Mouse (Mus musculus) stomach, embryonic 15.5 days (tissue): Measurements from ENCODE around the gene Irak3. TPM values are rescaled to one million over a fixed set of nuclear protein-coding genes. Genes with fewer than 3 reads are reported as not detected.

Experiments
- ATAC-seq: fragments of 200-750 bp; cut with Nextera tagmentation; 2 replicates; pipeline ENCODE4 v1.8.0; 2017; ENCODE audit warnings: low read depth, moderate number of reproducible peaks, moderate TSS enrichment; ENCODE audit not compliant: insufficient read depth, low FRiP score
- H3K27ac ChIP-seq: fragments of 300-500 bp; sonication (generic); 2 replicates; pipeline ENCODE4 v1.5.1; 2015; ENCODE audit warnings: mild to moderate bottlenecking, inconsistent platforms
- H3K27me3 ChIP-seq: fragments of 300-500 bp; sonication (generic); replicated peaks from 2 replicates; pipeline ENCODE4 v1.6.1; 2015; ENCODE audit warnings: inconsistent platforms
- H3K36me3 ChIP-seq: fragments of 300-500 bp; sonication (generic); 2 replicates; pipeline ENCODE4 v1.6.1; 2015; ENCODE audit warnings: inconsistent platforms
- H3K4me1 ChIP-seq: fragments of 300-500 bp; sonication (generic); 2 replicates; pipeline ENCODE4 v1.6.1; 2015; ENCODE audit warnings: inconsistent platforms
- H3K4me2 ChIP-seq: fragments of 300-500 bp; sonication (generic); 2 replicates; pipeline ENCODE4 v1.6.1; 2015; ENCODE audit warnings: mild to moderate bottlenecking, inconsistent platforms
- H3K4me3 ChIP-seq: fragments of 300-500 bp; sonication (generic); replicated peaks from 2 replicates; pipeline ENCODE4 v1.5.1; 2015; ENCODE audit warnings: inconsistent platforms
- H3K9ac ChIP-seq: fragments of 300-500 bp; sonication (generic); 2 replicates; pipeline ENCODE4 v1.6.1; 2015; ENCODE audit warnings: inconsistent platforms
- H3K9me3 ChIP-seq: fragments of 300-500 bp; sonication (generic); 2 replicates; pipeline ENCODE4 v1.6.1; 2016; ENCODE audit warnings: inconsistent platforms
- WGBS: fragments of 180-500 bp; shearing (Covaris S2); methylation state at CpG from one replicate; pipeline ENCODE4 v1.1.7; 2015; 5-methylcytosine and 5-hydroxymethylcytosine counted together
- polyA plus RNA-seq: library from polyadenylated mRNA; unstranded; fragments of >200 nt; fragmentation: Nextera tagmentation; extraction: Ambion mirVana; gene quantifications from 2 replicates; pipeline ENCODE4 v1.2.1, GENCODE M21; 2015

Gene Irak3
- 0.73 and 0.89 TPM in 2 replicates for polyA plus RNA-seq

DNA sequence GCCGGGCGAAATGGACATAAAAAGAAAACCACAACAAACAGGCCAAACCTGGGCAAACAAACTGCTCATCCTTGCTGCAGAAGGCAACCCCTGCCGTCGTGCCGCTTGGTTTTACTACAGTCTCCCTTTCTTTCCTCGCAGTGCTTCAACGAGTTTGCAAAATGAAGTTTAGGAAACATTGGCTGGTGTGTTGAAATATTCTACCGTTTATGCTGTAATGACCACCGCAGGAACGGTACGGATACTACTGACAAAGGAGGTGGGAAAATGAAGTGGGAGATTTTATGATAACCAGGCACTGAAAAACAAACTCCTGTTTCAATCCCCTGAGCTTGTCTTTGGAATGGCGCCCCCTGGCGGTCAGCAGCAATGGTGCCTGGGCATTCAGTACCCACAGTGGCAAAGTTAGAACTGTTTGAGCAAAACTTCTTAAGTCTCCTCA lies at the start of gene Irak3:
Irak3 (minus strand) TSS at position 170 of the 442 bp plus-strand sequence.
- Histone ChIP-seq H3K9ac (peak within 1 kb of the TSS; percentile 23; the same call in 1 of the 2 replicates), H3K27ac (no peak within 1 kb of the TSS), H3K4me2 (peak within 1 kb of the TSS; percentile 90), H3K4me1 (peaks cover 8% of the 10 kb centered on the region; the same call in 1 of the 2 replicates), H3K36me3 (no peaks in the 10 kb centered on the region), H3K4me3 (peak within 1 kb of the TSS; percentile 51), H3K27me3 (peaks cover 10% of the 10 kb centered on the region; the same call in 1 of the 2 replicates), H3K9me3 (no peaks in the 10 kb centered on the region)
- WGBS: 2% methylated on average over 13 of the region's 13 CpGs
- ATAC-seq: no peak

DNA sequence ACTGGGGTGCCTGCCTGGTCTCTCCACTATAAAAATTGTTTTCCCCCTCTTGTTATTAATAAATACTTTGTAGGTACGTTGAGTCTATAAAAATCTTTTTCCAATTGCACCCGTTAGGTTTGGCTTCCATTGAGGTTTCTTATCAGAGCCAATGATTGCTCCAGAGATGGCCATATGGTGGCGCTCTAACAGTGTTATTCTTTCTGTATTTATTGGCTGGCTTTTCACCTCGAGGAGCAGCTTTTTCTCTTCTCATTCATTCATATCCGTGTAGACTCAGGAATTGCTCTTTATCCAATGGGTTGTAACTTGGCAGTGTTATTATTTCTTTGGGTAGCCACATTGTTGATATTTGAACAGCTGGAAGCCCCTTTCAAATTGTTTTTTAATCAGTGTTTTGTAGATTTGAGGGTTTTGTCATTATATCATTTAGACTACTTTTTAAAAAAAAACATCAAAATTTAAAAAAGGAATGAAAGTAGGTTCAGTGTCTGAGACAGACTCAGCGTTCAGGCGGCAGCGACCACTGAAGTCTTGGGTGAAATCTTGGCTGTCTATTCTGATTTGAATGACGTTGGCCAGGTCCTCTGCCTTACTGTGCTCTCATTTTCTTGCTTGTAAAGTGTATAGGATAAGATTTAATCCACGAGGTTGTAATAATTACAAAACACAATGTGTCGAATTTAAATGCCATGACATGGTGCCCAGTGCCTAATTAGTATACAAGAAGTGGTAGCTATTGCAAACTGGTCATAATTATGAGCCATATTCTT lies 49.2 kb upstream of the Irak3 start:
- Histone ChIP-seq H3K4me1 (0 out of 2 replicates have a peak, but pooled peaks cover 8% of the 10 kb centered on the region), H3K27me3 (no peaks in the 10 kb centered on the region), H3K27ac (no peak overlapping the region), H3K9me3 (no peaks in the 10 kb centered on the region), H3K9ac (no peak overlapping the region), H3K4me3 (no peak overlapping the region), H3K36me3 (no peaks in the 10 kb centered on the region), H3K4me2 (no peak overlapping the region)
- no peak for ATAC-seq
- 50% methylated on average over 11 of the region's 11 CpGs for WGBS

DNA sequence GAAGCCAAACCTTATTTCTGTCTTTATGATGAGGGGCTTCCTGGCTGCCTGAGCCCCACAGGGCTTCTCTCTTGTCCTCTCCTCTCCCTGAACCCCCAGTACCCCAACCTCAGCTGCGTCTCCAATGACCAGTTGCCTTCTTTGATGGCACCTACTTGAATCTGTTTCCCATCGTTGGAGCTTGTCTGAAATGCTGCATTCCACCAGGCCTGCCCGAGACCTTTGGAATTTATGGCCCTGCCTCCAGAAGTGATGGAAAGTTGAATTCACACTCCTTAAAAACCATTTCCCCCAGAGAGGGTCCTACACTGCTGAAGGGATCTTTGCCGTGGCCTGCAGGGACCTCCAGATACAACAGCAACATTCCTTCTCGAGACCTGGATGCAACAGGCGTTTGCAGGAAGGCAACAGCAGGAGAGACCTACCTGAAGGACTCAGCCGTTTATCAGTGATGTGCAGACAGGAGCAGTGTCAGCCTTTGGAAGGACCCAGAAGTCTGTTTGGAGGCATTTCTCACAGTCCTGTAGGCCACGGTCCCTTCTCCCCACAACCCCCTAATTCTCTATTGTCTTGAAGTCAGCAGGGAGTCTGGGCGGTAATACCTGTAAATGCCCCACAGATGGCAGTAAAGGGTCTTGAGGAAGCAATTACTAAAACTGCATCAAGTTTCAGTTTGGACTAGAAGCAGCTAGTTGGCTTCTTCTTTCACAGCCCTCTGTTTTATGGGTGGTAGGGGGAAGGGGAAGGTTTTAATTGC lies 45.2 kb upstream of the Irak3 start:
- Histone ChIP-seq H3K4me3 (no peak overlapping the region), H3K36me3 (no peaks in the 10 kb centered on the region), H3K9me3 (no peaks in the 10 kb centered on the region), H3K9ac (no peak overlapping the region), H3K4me1 (0 out of 2 replicates have a peak, but pooled peaks cover 4% of the 10 kb centered on the region), H3K27ac (no peak overlapping the region), H3K4me2 (no peak overlapping the region), H3K27me3 (no peaks in the 10 kb centered on the region)
- WGBS: 32% methylated on average over 9 of the region's 9 CpGs
- ATAC-seq: no peak

DNA sequence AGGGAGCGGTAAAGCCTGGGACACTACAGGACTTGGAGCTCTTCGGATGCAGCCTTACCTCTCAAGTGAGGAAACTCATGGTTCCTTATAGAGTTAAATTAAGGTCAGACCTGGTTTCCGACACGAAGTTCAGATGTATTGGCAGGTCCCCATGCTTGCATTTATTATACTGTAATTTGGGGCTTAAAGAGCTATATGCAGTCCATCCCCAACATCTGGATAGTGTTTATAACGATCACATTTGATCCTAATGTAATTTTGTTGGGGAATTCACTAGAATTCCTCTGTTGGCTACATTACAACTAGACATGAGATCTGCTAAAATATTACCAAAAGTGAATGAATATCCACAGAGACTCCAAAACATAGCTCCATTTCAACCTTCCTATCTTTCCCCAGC lies 43.8 kb upstream of the Irak3 start:
- Histone ChIP-seq H3K4me1 (0 out of 2 replicates have a peak, but pooled peaks cover 4% of the 10 kb centered on the region), H3K9ac (no peak overlapping the region), H3K27me3 (no peaks in the 10 kb centered on the region), H3K27ac (no peak overlapping the region), H3K4me2 (no peak overlapping the region), H3K4me3 (no peak overlapping the region), H3K36me3 (no peaks in the 10 kb centered on the region), H3K9me3 (no peaks in the 10 kb centered on the region)
- WGBS: 52% methylated on average over 5 of the region's 5 CpGs
- ATAC-seq: no peak

DNA sequence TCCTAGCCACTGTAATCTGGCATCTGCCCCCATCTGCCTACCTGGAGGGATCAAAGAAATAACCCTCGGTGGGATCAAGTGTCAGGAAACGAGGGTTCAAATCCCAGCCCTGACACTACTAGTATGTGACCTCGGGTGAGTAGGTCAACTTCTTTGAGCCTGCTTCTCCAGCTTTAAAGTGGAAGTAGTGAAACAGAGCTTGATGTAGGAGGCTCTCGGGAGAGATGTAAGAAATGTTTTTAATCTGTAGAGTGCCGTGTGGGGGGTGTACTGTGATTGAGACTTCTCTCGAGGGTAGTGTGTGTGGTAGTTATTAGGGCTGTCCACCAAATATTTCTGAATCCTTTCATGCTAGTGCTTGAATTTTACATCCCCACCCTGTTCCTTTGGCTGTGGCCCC lies 40.5 kb upstream of the Irak3 start:
- Histone ChIP-seq H3K4me3 (no peak overlapping the region), H3K9me3 (no peaks in the 10 kb centered on the region), H3K9ac (no peak overlapping the region), H3K36me3 (no peaks in the 10 kb centered on the region), H3K27ac (no peak overlapping the region), H3K4me2 (no peak overlapping the region), H3K27me3 (no peaks in the 10 kb centered on the region), H3K4me1 (0 out of 2 replicates have a peak, but pooled peaks cover 4% of the 10 kb centered on the region)
- ATAC-seq: no peak
- 61% methylated on average over 6 of the region's 6 CpGs for WGBS

DNA sequence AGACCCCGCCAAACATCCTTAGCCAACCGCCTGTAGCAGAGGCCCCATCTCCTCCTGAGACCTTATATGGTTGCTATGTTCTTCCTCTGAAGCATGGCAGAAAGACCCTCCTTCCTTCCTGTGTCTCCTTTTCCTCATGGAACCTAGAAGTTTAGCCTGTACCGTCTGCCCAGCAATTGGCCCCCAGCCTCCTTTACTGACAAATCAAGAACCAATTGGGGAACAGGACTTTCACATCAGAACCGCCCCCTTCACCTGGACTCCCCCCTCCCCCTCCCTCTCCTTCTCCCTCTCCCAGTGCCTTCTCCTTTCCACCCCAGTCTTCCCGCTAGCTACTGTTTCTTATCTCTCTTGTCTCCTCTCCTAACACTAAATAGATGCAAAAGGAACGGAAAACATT lies 37.5 kb upstream of the Irak3 start:
- no peak for ATAC-seq

DNA sequence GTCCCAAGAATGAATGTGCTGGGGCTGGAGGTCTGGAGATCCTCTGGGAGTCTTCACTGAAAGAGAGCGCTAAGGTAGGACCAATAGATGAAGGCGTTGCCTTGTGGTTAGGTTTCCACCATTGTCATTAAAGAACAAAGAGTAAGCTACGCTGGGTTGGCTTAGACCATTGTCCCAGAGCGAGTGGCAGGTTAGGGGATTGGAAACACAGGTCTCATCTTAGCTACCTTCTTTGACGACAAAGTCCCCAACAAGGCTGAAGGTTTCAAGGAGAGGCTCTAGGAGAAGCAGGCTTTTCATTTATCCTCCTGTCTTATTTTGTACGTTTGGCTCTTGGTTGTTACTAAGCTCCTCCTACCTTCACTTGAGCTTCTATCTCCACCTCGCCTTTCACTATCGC lies 36.3 kb upstream of the Irak3 start:
- no peak for ATAC-seq
- no peak overlapping the region for H3K27ac ChIP-seq
- H3K9me3 ChIP-seq: no peaks in the 10 kb centered on the region
- H3K4me1 ChIP-seq: no peaks in the 10 kb centered on the region
- H3K36me3 ChIP-seq: no peaks in the 10 kb centered on the region
- 83% methylated on average over 8 of the region's 8 CpGs for WGBS
- H3K27me3 ChIP-seq: no peaks in the 10 kb centered on the region
- no peak overlapping the region for H3K9ac ChIP-seq
- H3K4me2 ChIP-seq: no peak overlapping the region
- H3K4me3 ChIP-seq: no peak overlapping the region

More for the DNA sequence above, 37.5 kb upstream of the Irak3 start:
- no peak overlapping the region for H3K27ac ChIP-seq
- no peaks in the 10 kb centered on the region for H3K9me3 ChIP-seq
- H3K27me3 ChIP-seq: no peaks in the 10 kb centered on the region
- no peaks in the 10 kb centered on the region for H3K36me3 ChIP-seq
- 63% methylated on average over 6 of the region's 6 CpGs for WGBS
- no peak overlapping the region for H3K9ac ChIP-seq
- H3K4me1 ChIP-seq: no peaks in the 10 kb centered on the region
- H3K4me2 ChIP-seq: no peak overlapping the region
- no peak overlapping the region for H3K4me3 ChIP-seq

DNA sequence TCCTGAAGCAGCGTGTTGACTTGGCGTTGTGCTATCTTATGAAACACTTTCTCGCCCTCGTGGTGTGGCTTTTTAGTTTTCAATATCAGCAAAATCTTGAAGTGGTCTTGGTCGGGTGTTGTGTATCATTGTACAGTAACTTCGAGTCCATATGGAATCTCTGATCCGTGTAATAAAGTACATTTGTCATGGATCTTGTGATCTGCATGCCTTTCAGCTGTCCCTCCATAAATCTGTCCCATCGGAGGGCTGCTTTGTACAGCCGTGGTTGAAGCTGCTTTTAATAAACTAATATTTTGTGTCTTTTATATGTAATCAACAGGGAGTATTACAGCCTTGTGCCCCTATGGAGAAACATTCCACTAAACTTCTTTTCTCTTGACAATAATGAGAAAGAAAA lies 34.9 kb upstream of the Irak3 start:
- H3K9ac ChIP-seq: no peak overlapping the region
- H3K4me3 ChIP-seq: no peak overlapping the region
- H3K4me2 ChIP-seq: no peak overlapping the region
- no peaks in the 10 kb centered on the region for H3K4me1 ChIP-seq
- ATAC-seq: no peak
- 66% methylated on average over 9 of the region's 9 CpGs for WGBS
- H3K27me3 ChIP-seq: no peaks in the 10 kb centered on the region
- no peaks in the 10 kb centered on the region for H3K9me3 ChIP-seq
- no peak overlapping the region for H3K27ac ChIP-seq
- no peaks in the 10 kb centered on the region for H3K36me3 ChIP-seq

DNA sequence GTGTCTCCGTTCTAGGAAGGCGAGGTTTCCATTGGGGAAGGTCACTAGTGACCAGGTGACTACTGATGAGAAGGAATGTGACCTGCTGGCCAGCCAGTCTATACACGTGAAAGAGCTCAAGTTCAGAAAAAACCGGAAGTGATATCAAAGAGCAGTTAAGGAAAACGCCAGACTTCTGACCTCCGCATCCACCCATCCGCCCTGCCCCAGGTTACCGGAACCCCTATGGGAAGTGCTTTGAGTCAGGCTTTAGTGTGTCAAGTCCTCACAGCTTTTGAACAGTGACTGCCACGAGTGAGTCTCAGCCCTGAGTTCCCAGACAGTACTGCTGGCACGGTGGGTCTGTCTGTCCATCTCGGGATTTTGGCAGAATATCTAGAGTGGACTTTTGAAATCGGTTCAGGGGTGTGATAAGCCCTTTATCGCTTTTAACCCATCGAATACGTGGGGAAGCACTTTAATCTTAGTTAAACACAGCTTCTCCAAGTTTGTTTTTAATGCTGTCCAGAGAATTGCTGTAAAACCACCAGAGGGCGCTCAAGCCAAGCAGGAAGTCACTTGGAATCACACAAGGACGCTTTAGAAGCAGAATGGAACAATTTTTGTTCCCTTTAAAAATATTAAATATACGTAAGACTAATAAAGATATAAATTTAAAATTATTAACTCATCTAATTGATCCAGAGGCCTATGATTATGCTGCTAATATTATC lies 31.9 kb upstream of the Irak3 start:
- no peaks in the 10 kb centered on the region for H3K9me3 ChIP-seq
- H3K4me2 ChIP-seq: peak overlapping the region; percentile 40
- WGBS: 24% methylated on average over 18 of the region's 18 CpGs
- H3K9ac ChIP-seq: no peak overlapping the region
- H3K4me3 ChIP-seq: 0 out of 2 replicates have a peak overlapping the region, but pooled peaks have one; percentile 13
- no peak overlapping the region for H3K27ac ChIP-seq
- ATAC-seq: peak; percentile 47; the same call in 1 of the 2 replicates
- peaks cover 12% of the 10 kb centered on the region for H3K36me3 ChIP-seq
- H3K4me1 ChIP-seq: no peaks in the 10 kb centered on the region
- no peaks in the 10 kb centered on the region for H3K27me3 ChIP-seq

DNA sequence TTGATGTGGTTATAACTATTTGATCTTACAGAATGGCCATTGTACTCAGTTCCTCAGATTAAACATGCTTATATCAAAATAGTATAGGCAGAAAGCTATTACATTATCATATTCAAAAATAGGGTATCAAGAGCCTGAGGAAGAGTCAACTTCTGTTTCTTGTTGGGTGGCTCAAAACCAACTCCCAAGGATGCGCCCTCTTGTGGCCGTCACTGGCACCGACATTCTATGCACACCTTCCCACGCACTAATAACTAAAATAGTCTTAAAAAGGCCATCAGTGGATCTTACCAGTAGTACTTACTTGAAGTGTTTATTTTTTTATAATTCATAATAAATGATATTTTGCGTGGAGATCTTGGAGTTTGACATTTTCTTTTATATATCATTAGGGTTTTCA lies 29.8 kb upstream of the Irak3 start:
- no peak overlapping the region for H3K4me3 ChIP-seq
- H3K9ac ChIP-seq: no peak overlapping the region
- H3K27ac ChIP-seq: no peak overlapping the region
- peaks cover 2% of the 10 kb centered on the region; the same call in 1 of the 2 replicates for H3K4me1 ChIP-seq
- ATAC-seq: no peak
- peaks cover 19% of the 10 kb centered on the region for H3K36me3 ChIP-seq
- H3K27me3 ChIP-seq: no peaks in the 10 kb centered on the region
- H3K9me3 ChIP-seq: no peaks in the 10 kb centered on the region
- no peak overlapping the region for H3K4me2 ChIP-seq
- 30% methylated on average over 5 of the region's 5 CpGs for WGBS

DNA sequence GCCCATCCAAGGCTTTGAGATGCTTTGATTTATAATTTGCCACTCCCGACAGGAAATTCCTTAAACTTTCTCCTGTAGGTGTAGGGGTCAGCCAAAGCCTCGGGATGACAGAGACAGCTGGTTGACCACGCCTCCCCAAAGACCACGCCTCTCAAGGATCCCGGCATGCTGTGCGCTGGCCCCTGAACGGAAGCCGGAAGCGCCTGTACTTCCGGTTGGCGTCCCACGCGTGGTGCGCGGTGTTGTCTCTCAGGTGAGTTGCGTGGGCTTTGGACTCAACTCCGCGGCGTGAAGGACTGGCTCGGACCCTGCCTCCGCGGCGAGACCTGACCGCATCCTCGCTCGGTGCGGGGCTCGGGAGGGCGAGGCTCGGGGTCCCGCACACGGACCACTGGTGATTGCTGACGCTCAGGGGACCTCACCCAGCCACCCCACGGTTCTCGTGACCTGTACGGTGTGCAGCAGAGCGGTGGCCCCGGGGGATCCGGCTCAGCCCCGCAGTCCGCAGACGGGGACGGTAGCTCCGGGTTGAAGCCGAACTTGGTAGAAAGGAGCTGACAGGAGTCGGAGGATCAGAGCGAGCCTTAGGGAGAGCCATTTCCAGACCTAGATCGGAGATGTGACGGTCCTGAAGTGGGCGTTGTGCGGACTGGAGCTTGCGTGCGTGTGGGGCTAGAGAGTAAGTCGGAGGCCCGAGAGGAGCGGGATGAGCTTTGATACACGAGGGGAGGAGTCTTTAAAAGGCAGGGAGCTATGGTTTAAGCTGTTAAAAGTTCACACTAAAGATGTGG lies 25.1 kb upstream of the Irak3 start, which contains the start of gene Llph:
Llph (plus strand) TSS at position 200 of the 791 bp plus-strand sequence.
- Histone ChIP-seq H3K4me2 (peak within 1 kb of the TSS; percentile 83), H3K4me1 (peaks cover 2% of the 10 kb centered on the region; the same call in 1 of the 2 replicates), H3K4me3 (peak within 1 kb of the TSS; percentile 79), H3K9me3 (no peaks in the 10 kb centered on the region), H3K9ac (peak within 1 kb of the TSS; percentile 72), H3K27ac (peak within 1 kb of the TSS; percentile 75; the same call in 1 of the 2 replicates), H3K36me3 (peaks cover 19% of the 10 kb centered on the region), H3K27me3 (no peaks in the 10 kb centered on the region)
- under 1% methylated on average over 57 of the region's 57 CpGs for WGBS
- ATAC-seq: peak; percentile 89
